Mouse (Mus musculus): ENCODE results near the gene Zcchc3. TPM values are rescaled to one million over a fixed set of nuclear protein-coding genes. Genes with fewer than 3 reads are reported as not detected.

The Zcchc3 gene
- polyA plus RNA-seq, 1 experiment from 2014 or later: 29.4 TPM

GRCm38 (mm10) chr2:152376345-152376741 lies 38.5 kb downstream of the Zcchc3 start, which contains the start of gene Nrsn2:
Gene Nrsn2, minus strand, starts transcription at chr2:152376638.
- no peak within 1 kb of the TSS for H3K27ac ChIP-seq
- no peaks in the 10 kb centered on the region for H3K9me3 ChIP-seq (replicated peaks)
- no peak within 1 kb of the TSS for H3K9ac ChIP-seq
- no peak within 1 kb of the TSS for H3K4me3 ChIP-seq
- H3K36me3 ChIP-seq: no peaks in the 10 kb centered on the region
- no peak within 1 kb of the TSS for H3K4me2 ChIP-seq
- H3K27me3 ChIP-seq (replicated peaks): peaks cover 54% of the 10 kb centered on the region
- ATAC-seq: 0 out of 2 replicates have a peak, but pooled peaks have one; percentile 21
- WGBS (ENCODE audit: insufficient replicate concordance): 7% methylated on average over 16 of the region's 16 CpGs
- H3K4me1 ChIP-seq: 0 out of 2 replicates have a peak, but pooled peaks cover 8% of the 10 kb centered on the region

- H3K27me3 ChIP-seq (replicated peaks): peaks cover 59% of the 10 kb centered on the region
- H3K4me3 ChIP-seq: no peak overlapping the region
These were observed 39.0 kb downstream of the Zcchc3 start for GRCm38 (mm10) chr2:152375652-152376344.

GRCm38 (mm10) chr2:152373547-152373946 lies 41.3 kb downstream of the Zcchc3 start:
- Histone ChIP-seq H3K9me3 (replicated peaks) (no peaks in the 10 kb centered on the region), H3K4me1 (0 out of 2 replicates have a peak, but pooled peaks cover 10% of the 10 kb centered on the region), H3K4me3 (no peak overlapping the region), H3K27me3 (replicated peaks) (peaks cover 74% of the 10 kb centered on the region), H3K9ac (no peak overlapping the region), H3K36me3 (no peaks in the 10 kb centered on the region), H3K4me2 (no peak overlapping the region), H3K27ac (no peak overlapping the region)
- peak; percentile 21; the same call in 1 of the 2 replicates for ATAC-seq
- WGBS (ENCODE audit: insufficient replicate concordance): 61% methylated on average over 9 of the region's 9 CpGs

More at GRCm38 (mm10) chr2:152375652-152376344, 39.0 kb downstream of the Zcchc3 start:
- 0 out of 2 replicates have a peak, but pooled peaks cover 8% of the 10 kb centered on the region for H3K4me1 ChIP-seq
- no peak for ATAC-seq
- no peak overlapping the region for H3K9ac ChIP-seq
- 12% methylated on average over 21 of the region's 21 CpGs for WGBS (ENCODE audit: insufficient replicate concordance)
- no peak overlapping the region for H3K4me2 ChIP-seq
- H3K27ac ChIP-seq: no peak overlapping the region
- H3K9me3 ChIP-seq (replicated peaks): no peaks in the 10 kb centered on the region
- no peaks in the 10 kb centered on the region for H3K36me3 ChIP-seq

- Histone ChIP-seq H3K27me3 (replicated peaks) (peaks cover 66% of the 10 kb centered on the region), H3K9ac (no peak overlapping the region), H3K36me3 (no peaks in the 10 kb centered on the region), H3K9me3 (replicated peaks) (no peaks in the 10 kb centered on the region), H3K27ac (no peak overlapping the region), H3K4me3 (no peak overlapping the region), H3K4me1 (0 out of 2 replicates have a peak, but pooled peaks cover 11% of the 10 kb centered on the region), H3K4me2 (no peak overlapping the region)
- 44% methylated on average over 4 of the region's 4 CpGs for WGBS (ENCODE audit: insufficient replicate concordance)
- no peak for ATAC-seq
These were observed 42.2 kb downstream of the Zcchc3 start for GRCm38 (mm10) chr2:152372661-152373060.

GRCm38 (mm10) chr2:152372104-152372503 lies 42.7 kb downstream of the Zcchc3 start:
- Histone ChIP-seq H3K4me1 (0 out of 2 replicates have a peak, but pooled peaks cover 11% of the 10 kb centered on the region), H3K9ac (no peak overlapping the region), H3K4me2 (no peak overlapping the region), H3K9me3 (replicated peaks) (no peaks in the 10 kb centered on the region), H3K27ac (no peak overlapping the region), H3K27me3 (replicated peaks) (peaks cover 65% of the 10 kb centered on the region), H3K36me3 (no peaks in the 10 kb centered on the region), H3K4me3 (no peak overlapping the region)
- no peak for ATAC-seq
- WGBS (ENCODE audit: insufficient replicate concordance): 68% methylated on average over 7 of the region's 7 CpGs

- H3K9ac ChIP-seq: no peak overlapping the region
- no peaks in the 10 kb centered on the region for H3K9me3 ChIP-seq (replicated peaks)
- no peaks in the 10 kb centered on the region for H3K36me3 ChIP-seq
- no peak for ATAC-seq
- 20% methylated on average over 14 of the region's 14 CpGs for WGBS (ENCODE audit: insufficient replicate concordance)
- H3K27ac ChIP-seq: no peak overlapping the region
- no peak overlapping the region for H3K4me2 ChIP-seq
- peaks cover 31% of the 10 kb centered on the region for H3K27me3 ChIP-seq (replicated peaks)
- H3K4me1 ChIP-seq: peaks cover 9% of the 10 kb centered on the region
- no peak overlapping the region for H3K4me3 ChIP-seq
These were observed 46.2 kb downstream of the Zcchc3 start for GRCm38 (mm10) chr2:152368532-152369140.

- Histone ChIP-seq H3K9me3 (replicated peaks) (no peaks in the 10 kb centered on the region), H3K36me3 (no peaks in the 10 kb centered on the region), H3K4me1 (peaks cover 10% of the 10 kb centered on the region), H3K4me2 (no peak overlapping the region), H3K27me3 (replicated peaks) (peaks cover 31% of the 10 kb centered on the region), H3K4me3 (no peak overlapping the region), H3K9ac (no peak overlapping the region), H3K27ac (no peak overlapping the region)
- no peak for ATAC-seq
- WGBS (ENCODE audit: insufficient replicate concordance): 58% methylated on average over 5 of the region's 5 CpGs
These were observed 46.9 kb downstream of the Zcchc3 start for GRCm38 (mm10) chr2:152367917-152368316.

GRCm38 (mm10) chr2:152363245-152364147 lies 51.3 kb downstream of the Zcchc3 start:
- peak overlapping the region; percentile 61 for H3K4me2 ChIP-seq
- ATAC-seq: peak; percentile 78
- H3K27ac ChIP-seq: peak overlapping the region; percentile 60

More at GRCm38 (mm10) chr2:152363245-152364147, 51.3 kb downstream of the Zcchc3 start:
- Histone ChIP-seq H3K36me3 (no peaks in the 10 kb centered on the region), H3K9me3 (replicated peaks) (0 out of 2 replicates have a peak, but pooled peaks cover 4% of the 10 kb centered on the region), H3K4me3 (peak overlapping the region; percentile 11; the same call in 1 of the 2 replicates), H3K27me3 (replicated peaks) (peaks cover 5% of the 10 kb centered on the region; the same call in 1 of the 2 replicates), H3K4me1 (peaks cover 13% of the 10 kb centered on the region), H3K9ac (peak overlapping the region; percentile 46; the same call in 1 of the 2 replicates)
- WGBS (ENCODE audit: insufficient replicate concordance): 6% methylated on average over 17 of the region's 17 CpGs

Other genes with a start within 250 kb of the Zcchc3 start
- 44.0 and 48.8 TPM in 2 replicates for gene Csnk2a1, start 188.2 kb downstream of the Zcchc3 start, polyA plus RNA-seq (2016; fragmentation: Nextera tagmentation; extraction: Ambion mirVana)
- 17.9 and 18.4 TPM in 2 replicates for gene Tbc1d20, start 121.2 kb downstream of the Zcchc3 start, polyA plus RNA-seq (2016; fragmentation: Nextera tagmentation; extraction: Ambion mirVana)
- gene Rbck1, start 82.4 kb downstream of the Zcchc3 start, polyA plus RNA-seq (2016; fragmentation: Nextera tagmentation; extraction: Ambion mirVana): 67.4 and 69.6 TPM in 2 replicates
- gene Trib3, start 71.0 kb downstream of the Zcchc3 start, polyA plus RNA-seq (2016; fragmentation: Nextera tagmentation; extraction: Ambion mirVana): 6.1 and 7.2 TPM in 2 replicates
- gene Nrsn2, start 38.4 kb downstream of the Zcchc3 start, polyA plus RNA-seq (2016; fragmentation: Nextera tagmentation; extraction: Ambion mirVana): 0.08 TPM in 1 of 2 replicates, not detected in the other
- gene Sox12, start 17.0 kb downstream of the Zcchc3 start, polyA plus RNA-seq (2016; fragmentation: Nextera tagmentation; extraction: Ambion mirVana): 3.5 and 3.7 TPM in 2 replicates
- 0.27 and 0.35 TPM in 2 replicates for gene 6820408C15Rik, start 560 bp upstream of the Zcchc3 start, polyA plus RNA-seq (2016; fragmentation: Nextera tagmentation; extraction: Ambion mirVana)
- not detected in 2 replicates for gene Defb23, start 49.6 kb upstream of the Zcchc3 start, polyA plus RNA-seq (2016; fragmentation: Nextera tagmentation; extraction: Ambion mirVana)
- not detected in 2 replicates for gene Defb20, start 62.0 kb upstream of the Zcchc3 start, polyA plus RNA-seq (2016; fragmentation: Nextera tagmentation; extraction: Ambion mirVana)
- not detected in 2 replicates for gene Defb22, start 75.1 kb upstream of the Zcchc3 start, polyA plus RNA-seq (2016; fragmentation: Nextera tagmentation; extraction: Ambion mirVana)
- gene Defb26, start 96.7 kb upstream of the Zcchc3 start, polyA plus RNA-seq (2016; fragmentation: Nextera tagmentation; extraction: Ambion mirVana): not detected in 2 replicates
- not detected in 2 replicates for gene Defb28, start 103.2 kb upstream of the Zcchc3 start, polyA plus RNA-seq (2016; fragmentation: Nextera tagmentation; extraction: Ambion mirVana)
- gene Defb29, start 125.1 kb upstream of the Zcchc3 start, polyA plus RNA-seq (2016; fragmentation: Nextera tagmentation; extraction: Ambion mirVana): not detected in 2 replicates
- not detected in 2 replicates for gene Gm17416, start 154.3 kb upstream of the Zcchc3 start, polyA plus RNA-seq (2016; fragmentation: Nextera tagmentation; extraction: Ambion mirVana)
- not detected in 2 replicates for gene Defb21, start 157.7 kb upstream of the Zcchc3 start, polyA plus RNA-seq (2016; fragmentation: Nextera tagmentation; extraction: Ambion mirVana)
- gene Defb19, start 165.3 kb upstream of the Zcchc3 start, polyA plus RNA-seq (2016; fragmentation: Nextera tagmentation; extraction: Ambion mirVana): not detected in 2 replicates
- gene Defb45, start 184.4 kb upstream of the Zcchc3 start, polyA plus RNA-seq (2016; fragmentation: Nextera tagmentation; extraction: Ambion mirVana): not detected in 2 replicates
- not detected in 2 replicates for gene Defb36, start 189.3 kb upstream of the Zcchc3 start, polyA plus RNA-seq (2016; fragmentation: Nextera tagmentation; extraction: Ambion mirVana)
- 0.56 TPM in 1 of 2 replicates, not detected in the other for gene Defb25, start 208.0 kb upstream of the Zcchc3 start, polyA plus RNA-seq (2016; fragmentation: Nextera tagmentation; extraction: Ambion mirVana)
- gene Rem1, start 211.9 kb upstream of the Zcchc3 start, polyA plus RNA-seq (2016; fragmentation: Nextera tagmentation; extraction: Ambion mirVana): 1.3 and 1.4 TPM in 2 replicates